Mouse (Mus musculus) limb, embryonic 15.5 days (tissue): Measurements from ENCODE around the gene Tmtc2. TPM values are rescaled to one million over a fixed set of nuclear protein-coding genes. Genes with fewer than 3 reads are reported as not detected.
A peak's percentile ranks its signal among the peaks of the same experiment; 100 is the strongest.

ENCODE experiments used
- ATAC-seq: fragments of 200-750 bp; cut with Nextera tagmentation; 2 replicates; pipeline ENCODE4 v1.8.0; 2017; ENCODE audit warnings: low read depth, moderate TSS enrichment; ENCODE audit not compliant: insufficient number of reproducible peaks, low FRiP score, low TSS enrichment
- H3K27ac ChIP-seq: fragments of 300-500 bp; sonication (generic); 2 replicates; pipeline ENCODE4 v1.5.1; 2015; ENCODE audit warnings: moderate library complexity, mild to moderate bottlenecking, inconsistent platforms
- H3K27me3 ChIP-seq: fragments of 300-500 bp; sonication (generic); 2 replicates; pipeline ENCODE4 v1.6.1; 2015; ENCODE audit warnings: inconsistent platforms
- H3K36me3 ChIP-seq: fragments of 300-500 bp; sonication (generic); 2 replicates; pipeline ENCODE4 v1.6.1; 2015; ENCODE audit warnings: inconsistent platforms
- H3K4me1 ChIP-seq: fragments of 300-500 bp; sonication (generic); 2 replicates; pipeline ENCODE4 v1.6.1; 2015; ENCODE audit warnings: inconsistent platforms
- H3K4me2 ChIP-seq: fragments of 300-500 bp; sonication (generic); 2 replicates; pipeline ENCODE4 v1.6.1; 2015; ENCODE audit warnings: mild to moderate bottlenecking, inconsistent platforms
- H3K4me3 ChIP-seq: fragments of 300-500 bp; sonication (generic); 2 replicates; pipeline ENCODE4 v1.5.1; 2015; ENCODE audit warnings: mild to moderate bottlenecking, inconsistent platforms
- H3K9ac ChIP-seq: fragments of 300-500 bp; sonication (generic); 2 replicates; pipeline ENCODE4 v1.6.1; 2015; ENCODE audit warnings: inconsistent platforms
- H3K9me3 ChIP-seq: fragments of 300-500 bp; sonication (generic); 2 replicates; pipeline ENCODE4 v1.6.1; 2016; ENCODE audit warnings: inconsistent platforms
- WGBS: fragments of 180-500 bp; shearing (Covaris S2); methylation state at CpG from one replicate; pipeline ENCODE4 v1.1.7; 2015; 5-methylcytosine and 5-hydroxymethylcytosine counted together
- polyA plus RNA-seq: library from polyadenylated mRNA; unstranded; fragments of >200 nt; fragmentation: Nextera tagmentation; extraction: Ambion mirVana; gene quantifications from 2 replicates; pipeline ENCODE4 v1.2.1, GENCODE M21; 2015

Tmtc2 gene
- polyA plus RNA-seq, 1 experiment from 2014 or later: 22.0 TPM

GRCm38 (mm10) chr10:105323646-105324192 lies 250.5 kb downstream of the Tmtc2 start:
- Histone ChIP-seq H3K4me3 (no peak overlapping the region), H3K4me1 (no peaks in the 10 kb centered on the region), H3K27ac (no peak overlapping the region), H3K27me3 (no peaks in the 10 kb centered on the region), H3K4me2 (no peak overlapping the region), H3K9me3 (no peaks in the 10 kb centered on the region), H3K9ac (no peak overlapping the region), H3K36me3 (peaks cover 9% of the 10 kb centered on the region)
- no peak for ATAC-seq
- 31% methylated on average over 4 of the region's 4 CpGs for WGBS

- Histone ChIP-seq H3K4me1 (no peaks in the 10 kb centered on the region), H3K27ac (no peak overlapping the region), H3K27me3 (no peaks in the 10 kb centered on the region), H3K4me3 (no peak overlapping the region), H3K4me2 (no peak overlapping the region), H3K36me3 (peaks cover 9% of the 10 kb centered on the region), H3K9me3 (no peaks in the 10 kb centered on the region), H3K9ac (no peak overlapping the region)
- WGBS: 52% methylated on average over 3 of the region's 3 CpGs
- ATAC-seq: no peak
Measured at GRCm38 (mm10) chr10:105319299-105320057, 254.8 kb downstream of the Tmtc2 start.

GRCm38 (mm10) chr10:105318869-105319268 lies 255.4 kb downstream of the Tmtc2 start:
- WGBS: 36% methylated on average over 2 of the region's 2 CpGs
- Histone ChIP-seq H3K4me2 (no peak overlapping the region), H3K9me3 (no peaks in the 10 kb centered on the region), H3K9ac (no peak overlapping the region), H3K4me3 (no peak overlapping the region), H3K36me3 (peaks cover 9% of the 10 kb centered on the region), H3K27me3 (no peaks in the 10 kb centered on the region), H3K27ac (no peak overlapping the region), H3K4me1 (no peaks in the 10 kb centered on the region)
- ATAC-seq: no peak

- no peak overlapping the region for H3K4me2 ChIP-seq
- 50% methylated on average over 5 of the region's 5 CpGs for WGBS
- no peak overlapping the region for H3K9ac ChIP-seq
- no peaks in the 10 kb centered on the region for H3K36me3 ChIP-seq
- no peaks in the 10 kb centered on the region for H3K4me1 ChIP-seq
- H3K27me3 ChIP-seq: no peaks in the 10 kb centered on the region
- no peak overlapping the region for H3K4me3 ChIP-seq
- ATAC-seq: no peak
- no peak overlapping the region for H3K27ac ChIP-seq
- no peaks in the 10 kb centered on the region for H3K9me3 ChIP-seq
Measured at GRCm38 (mm10) chr10:105312986-105313385, 261.3 kb downstream of the Tmtc2 start.

GRCm38 (mm10) chr10:105297560-105297959 lies 276.7 kb downstream of the Tmtc2 start:
- 0 out of 2 replicates have a peak, but pooled peaks cover 6% of the 10 kb centered on the region for H3K4me1 ChIP-seq
- H3K27ac ChIP-seq: no peak overlapping the region
- 38% methylated on average over 3 of the region's 3 CpGs for WGBS
- H3K27me3 ChIP-seq: no peaks in the 10 kb centered on the region
- no peaks in the 10 kb centered on the region for H3K9me3 ChIP-seq
- no peak for ATAC-seq
- no peak overlapping the region for H3K4me2 ChIP-seq
- no peak overlapping the region for H3K9ac ChIP-seq
- peaks cover 17% of the 10 kb centered on the region for H3K36me3 ChIP-seq
- H3K4me3 ChIP-seq: no peak overlapping the region

- no peak overlapping the region for H3K4me2 ChIP-seq
- no peak overlapping the region for H3K27ac ChIP-seq
- H3K36me3 ChIP-seq: no peaks in the 10 kb centered on the region
- H3K4me3 ChIP-seq: no peak overlapping the region
- H3K4me1 ChIP-seq: 0 out of 2 replicates have a peak, but pooled peaks cover 6% of the 10 kb centered on the region
- H3K9ac ChIP-seq: no peak overlapping the region
- no peak for ATAC-seq
- no peaks in the 10 kb centered on the region for H3K9me3 ChIP-seq
- WGBS: 79% methylated on average over 1 of the region's 1 CpGs
- H3K27me3 ChIP-seq: no peaks in the 10 kb centered on the region
Measured at GRCm38 (mm10) chr10:105292961-105293360, 281.3 kb downstream of the Tmtc2 start.

- Histone ChIP-seq H3K4me2 (no peak overlapping the region), H3K9me3 (no peaks in the 10 kb centered on the region), H3K4me1 (peaks cover 3% of the 10 kb centered on the region), H3K27me3 (no peaks in the 10 kb centered on the region), H3K9ac (no peak overlapping the region), H3K27ac (no peak overlapping the region), H3K36me3 (no peaks in the 10 kb centered on the region), H3K4me3 (no peak overlapping the region)
- ATAC-seq: no peak
- 53% methylated on average over 2 of the region's 2 CpGs for WGBS
Measured at GRCm38 (mm10) chr10:105288472-105288871, 285.8 kb downstream of the Tmtc2 start.

GRCm38 (mm10) chr10:105287575-105287974 lies 286.7 kb downstream of the Tmtc2 start:
- WGBS: 80% methylated on average over 3 of the region's 3 CpGs
- no peaks in the 10 kb centered on the region for H3K27me3 ChIP-seq
- H3K4me2 ChIP-seq: no peak overlapping the region
- H3K4me1 ChIP-seq: peaks cover 3% of the 10 kb centered on the region
- no peaks in the 10 kb centered on the region for H3K36me3 ChIP-seq
- no peak overlapping the region for H3K9ac ChIP-seq
- no peak overlapping the region for H3K4me3 ChIP-seq
- H3K27ac ChIP-seq: no peak overlapping the region
- no peak for ATAC-seq
- H3K9me3 ChIP-seq: no peaks in the 10 kb centered on the region

GRCm38 (mm10) chr10:105287064-105287463 lies 287.2 kb downstream of the Tmtc2 start:
- H3K27me3 ChIP-seq: no peaks in the 10 kb centered on the region
- no peaks in the 10 kb centered on the region for H3K9me3 ChIP-seq
- no peak overlapping the region for H3K4me3 ChIP-seq
- no peak overlapping the region for H3K4me2 ChIP-seq
- H3K4me1 ChIP-seq: peaks cover 3% of the 10 kb centered on the region
- ATAC-seq: no peak
- WGBS: 78% methylated on average over 7 of the region's 7 CpGs
- no peaks in the 10 kb centered on the region for H3K36me3 ChIP-seq
- H3K27ac ChIP-seq: no peak overlapping the region
- H3K9ac ChIP-seq: no peak overlapping the region

- 80% methylated on average over 2 of the region's 2 CpGs for WGBS
- ATAC-seq: no peak
- H3K4me3 ChIP-seq: no peak overlapping the region
- no peaks in the 10 kb centered on the region for H3K27me3 ChIP-seq
- H3K4me2 ChIP-seq: no peak overlapping the region
- H3K9me3 ChIP-seq: no peaks in the 10 kb centered on the region
- no peak overlapping the region for H3K27ac ChIP-seq
- H3K36me3 ChIP-seq: no peaks in the 10 kb centered on the region
- peaks cover 3% of the 10 kb centered on the region for H3K4me1 ChIP-seq
- no peak overlapping the region for H3K9ac ChIP-seq
Measured at GRCm38 (mm10) chr10:105286221-105286620, 288.0 kb downstream of the Tmtc2 start.

GRCm38 (mm10) chr10:105284171-105284570 lies 290.1 kb downstream of the Tmtc2 start:
- H3K4me1 ChIP-seq: peaks cover 3% of the 10 kb centered on the region
- no peak overlapping the region for H3K4me3 ChIP-seq
- H3K27me3 ChIP-seq: no peaks in the 10 kb centered on the region
- 25% methylated on average over 6 of the region's 6 CpGs for WGBS
- H3K27ac ChIP-seq: 0 out of 2 replicates have a peak overlapping the region, but pooled peaks have one; percentile 13
- H3K9me3 ChIP-seq: no peaks in the 10 kb centered on the region
- no peak for ATAC-seq
- no peak overlapping the region for H3K4me2 ChIP-seq
- no peak overlapping the region for H3K9ac ChIP-seq
- H3K36me3 ChIP-seq: no peaks in the 10 kb centered on the region

GRCm38 (mm10) chr10:105280933-105281332 lies 293.3 kb downstream of the Tmtc2 start:
- no peaks in the 10 kb centered on the region for H3K9me3 ChIP-seq
- H3K4me3 ChIP-seq: no peak overlapping the region
- ATAC-seq: no peak
- no peak overlapping the region for H3K27ac ChIP-seq
- H3K4me2 ChIP-seq: no peak overlapping the region
- H3K27me3 ChIP-seq: no peaks in the 10 kb centered on the region
- no peak overlapping the region for H3K9ac ChIP-seq
- no peaks in the 10 kb centered on the region for H3K36me3 ChIP-seq
- peaks cover 3% of the 10 kb centered on the region for H3K4me1 ChIP-seq
- 83% methylated on average over 3 of the region's 3 CpGs for WGBS
